Mouse (Mus musculus) ES-Bruce4 (cell line): ENCODE data around the gene 1110004F10Rik. TPM values are rescaled to one million over a fixed set of nuclear protein-coding genes. Genes with fewer than 3 reads are reported as not detected.

Source experiments
- H3K27ac ChIP-seq: 2 replicates; pipeline ENCODE4 v1.5.1; 2012; ENCODE audit warnings: low read length, inconsistent platforms; ENCODE audit not compliant: insufficient read depth
- H3K27me3 ChIP-seq: 2 replicates; pipeline ENCODE4 v1.6.1; 2012; ENCODE audit warnings: mild to moderate bottlenecking, low read length, inconsistent platforms; ENCODE audit not compliant: control insufficient read depth, poor library complexity, insufficient read depth, severe bottlenecking
- H3K36me3 ChIP-seq: 2 replicates; pipeline ENCODE4 v1.6.1; 2012; ENCODE audit warnings: inconsistent platforms, mild to moderate bottlenecking, low read length, moderate library complexity; ENCODE audit not compliant: control insufficient read depth, poor library complexity, insufficient read depth, severe bottlenecking
- H3K4me1 ChIP-seq: one replicate; pipeline ENCODE4 v1.8.1; 2011; ENCODE audit warnings: low read length; ENCODE audit not compliant: control insufficient read depth, insufficient read depth
- H3K4me3 ChIP-seq: 2 replicates; pipeline ENCODE4 v1.5.1; 2011; ENCODE audit warnings: low read depth, mild to moderate bottlenecking, low read length
- H3K9ac ChIP-seq: 2 replicates; pipeline ENCODE4 v1.6.1; 2012; ENCODE audit warnings: low read depth, mild to moderate bottlenecking, inconsistent platforms; ENCODE audit not compliant: poor library complexity, severe bottlenecking
- H3K9me3 ChIP-seq: replicated peaks from 2 replicates; pipeline ENCODE4 v1.6.1; 2012; ENCODE audit warnings: mild to moderate bottlenecking, low read length, inconsistent platforms; ENCODE audit not compliant: control insufficient read depth, poor library complexity, insufficient read depth, severe bottlenecking
- CTCF ChIP-seq: IDR thresholded peaks from one replicate; pipeline ENCODE4 v1.8.1; 2011; ENCODE audit warnings: low read depth, low read length
- EP300 ChIP-seq: IDR thresholded peaks from 2 replicates; pipeline ENCODE4 v1.6.1; 2011; ENCODE audit warnings: low read depth, low read length; ENCODE audit not compliant: insufficient read depth
- POLR2A ChIP-seq: IDR thresholded peaks from one replicate; pipeline ENCODE4 v1.8.1; 2011; ENCODE audit warnings: low read length; ENCODE audit not compliant: insufficient read depth
- polyA plus RNA-seq: library from polyadenylated mRNA; stranded (reverse); fragments of >200 nt; gene quantifications from 2 replicates; pipeline ENCODE4 v1.2.4, GENCODE M21; 2011; ENCODE audit warnings: low read depth; ENCODE audit not compliant: missing spikeins, insufficient read depth, insufficient read length

1110004F10Rik gene
- polyA plus RNA-seq, 1 experiment = 119 TPM

- H3K9me3 ChIP-seq = no peaks in the 10 kb centered on the region
- H3K36me3 ChIP-seq = no peaks in the 10 kb centered on the region
- no peak overlapping the region for H3K27ac ChIP-seq
- TF ChIP-seq POLR2A (no peak), CTCF (no peak), EP300 (no peak)
- no peaks in the 10 kb centered on the region for H3K4me1 ChIP-seq
- no peak overlapping the region for H3K9ac ChIP-seq
- H3K27me3 ChIP-seq = no peaks in the 10 kb centered on the region
- H3K4me3 ChIP-seq = no peak overlapping the region
These were observed 71.5 kb downstream of the 1110004F10Rik start for GRCm38 (mm10) chr7:116110661-116111060.

DNA sequence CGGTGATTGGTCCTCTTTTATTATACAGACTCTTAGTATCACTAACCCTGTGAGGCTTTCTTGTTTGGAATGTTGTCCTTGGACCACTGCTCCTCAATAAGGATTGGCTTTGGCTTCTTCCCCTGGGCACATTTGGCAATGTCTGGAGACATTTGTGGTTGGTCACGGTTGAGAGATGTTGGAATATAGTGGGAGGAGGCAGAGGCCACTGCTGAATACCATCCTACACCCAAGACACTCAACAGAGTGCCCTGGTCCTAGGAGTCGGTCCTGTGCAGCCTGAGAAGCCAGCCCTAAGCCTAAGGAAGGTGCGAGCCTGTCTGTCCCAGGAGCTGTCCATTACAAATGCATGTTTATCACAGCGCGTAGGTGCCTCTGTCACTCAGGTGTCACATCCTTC is 72.3 kb downstream of the 1110004F10Rik start:
- H3K27ac ChIP-seq = no peak overlapping the region
- H3K9me3 ChIP-seq = no peaks in the 10 kb centered on the region
- H3K4me1 ChIP-seq = no peaks in the 10 kb centered on the region
- H3K9ac ChIP-seq = no peak overlapping the region
- H3K4me3 ChIP-seq = no peak overlapping the region
- H3K36me3 ChIP-seq = no peaks in the 10 kb centered on the region
- no peaks in the 10 kb centered on the region for H3K27me3 ChIP-seq
- TF ChIP-seq CTCF (no peak), EP300 (no peak), POLR2A (no peak)

GRCm38 (mm10) chr7:116115216-116115930 is 76.2 kb downstream of the 1110004F10Rik start:
- Histone ChIP-seq H3K27ac (no peak overlapping the region), H3K9ac (no peak overlapping the region), H3K9me3 (no peaks in the 10 kb centered on the region), H3K4me3 (no peak overlapping the region), H3K36me3 (no peaks in the 10 kb centered on the region), H3K27me3 (no peaks in the 10 kb centered on the region), H3K4me1 (no peaks in the 10 kb centered on the region)
- no peak for TF ChIP-seq CTCF
- TF ChIP-seq EP300 = no peak
- no peak for TF ChIP-seq POLR2A

- Histone ChIP-seq H3K4me3 (no peak overlapping the region), H3K27me3 (no peaks in the 10 kb centered on the region), H3K9ac (no peak overlapping the region), H3K9me3 (no peaks in the 10 kb centered on the region), H3K27ac (no peak overlapping the region), H3K36me3 (no peaks in the 10 kb centered on the region), H3K4me1 (no peaks in the 10 kb centered on the region)
- TF ChIP-seq CTCF (no peak), POLR2A (no peak), EP300 (no peak)
These were observed 76.8 kb downstream of the 1110004F10Rik start for GRCm38 (mm10) chr7:116115991-116116390.

DNA sequence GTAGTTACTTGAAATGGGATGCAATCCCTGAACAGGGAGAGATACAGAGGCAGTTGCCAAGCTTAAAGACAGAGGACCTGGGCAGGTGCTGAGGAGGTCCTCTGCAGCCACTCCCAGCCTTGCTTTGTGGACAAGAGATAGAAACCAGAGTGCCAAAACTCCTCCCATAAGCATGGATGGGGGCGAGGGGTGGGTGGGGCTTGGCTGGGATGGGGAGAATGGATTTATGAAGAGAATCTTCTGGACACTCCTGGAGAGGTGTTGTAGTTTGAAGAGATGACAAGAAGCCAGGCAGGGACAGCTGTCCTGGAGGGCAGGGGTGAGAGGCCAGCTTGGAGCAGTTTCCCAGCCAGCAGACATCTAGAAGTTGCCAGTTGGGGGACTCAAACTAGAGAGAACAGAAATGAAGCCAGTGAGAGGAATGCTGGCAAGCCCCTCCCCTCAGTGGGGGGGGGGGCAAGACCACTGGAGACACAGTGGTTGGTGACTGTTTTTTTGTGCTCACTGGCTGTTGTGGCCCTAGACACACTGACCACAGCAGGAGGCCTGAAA is 80.2 kb downstream of the 1110004F10Rik start:
- Histone ChIP-seq H3K9ac (no peak overlapping the region), H3K27ac (no peak overlapping the region), H3K9me3 (no peaks in the 10 kb centered on the region), H3K4me1 (peaks cover 2% of the 10 kb centered on the region), H3K27me3 (no peaks in the 10 kb centered on the region), H3K4me3 (no peak overlapping the region), H3K36me3 (no peaks in the 10 kb centered on the region; the same call in 1 of the 2 replicates)
- TF ChIP-seq POLR2A (no peak), EP300 (no peak), CTCF (no peak)

GRCm38 (mm10) chr7:116120737-116121136 is 81.5 kb downstream of the 1110004F10Rik start:
- H3K9ac ChIP-seq = no peak overlapping the region
- TF ChIP-seq CTCF (no peak), EP300 (no peak), POLR2A (no peak)
- no peak overlapping the region for H3K4me3 ChIP-seq
- no peaks in the 10 kb centered on the region; the same call in 1 of the 2 replicates for H3K36me3 ChIP-seq
- H3K4me1 ChIP-seq = peaks cover 2% of the 10 kb centered on the region
- no peaks in the 10 kb centered on the region for H3K27me3 ChIP-seq
- H3K27ac ChIP-seq = no peak overlapping the region
- no peaks in the 10 kb centered on the region for H3K9me3 ChIP-seq
